Mouse (Mus musculus) mouse embryonic stem cell (cell line): ENCODE measurements around the gene 4930556J24Rik.
"Not testable (repeated sequence)": the region's sequence is repeated elsewhere in the genome, so short reads cannot be mapped to it uniquely, and the experiment has no call there.

Experiments
- in situ Hi-C, 2 experiments: fragments of 300-500 bp; cut with MboI; formaldehyde crosslinking; loops; 1 replicate in 1 of 2; 3 replicates in 1 of 2; pipeline ENCODE4 v1.14.3; 2019 to 2020; ENCODE audit warnings: low sequenced_read_pairs in 2 of 2, low pct_unique_long_range_greater_than_20kb in 1 of 2, mixed read lengths in 1 of 2; ENCODE audit not compliant: unreplicated experiment in 1 of 2

4930556J24Rik gene

DNA sequence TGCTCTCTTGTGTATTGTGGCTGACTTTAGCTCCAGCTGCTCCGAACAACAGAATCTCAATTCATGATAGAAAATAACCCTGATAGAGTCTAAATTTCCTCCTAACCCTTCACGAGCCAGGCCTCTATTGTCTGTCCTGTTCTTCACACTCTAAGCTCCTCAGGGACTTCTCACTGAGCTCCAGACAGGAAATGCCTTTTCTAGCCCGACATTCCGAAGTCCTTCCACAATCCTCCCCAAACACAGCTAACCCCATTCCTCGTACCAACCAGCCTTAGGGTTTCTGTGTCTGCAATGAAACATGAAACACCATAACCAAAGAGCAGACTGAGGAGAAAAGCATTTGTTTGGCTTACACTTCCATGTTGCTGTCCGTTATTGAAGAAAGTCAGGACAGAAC lies 5.0 kb upstream of the 4930556J24Rik start:
- in situ Hi-C loops, result no loop called here

DNA sequence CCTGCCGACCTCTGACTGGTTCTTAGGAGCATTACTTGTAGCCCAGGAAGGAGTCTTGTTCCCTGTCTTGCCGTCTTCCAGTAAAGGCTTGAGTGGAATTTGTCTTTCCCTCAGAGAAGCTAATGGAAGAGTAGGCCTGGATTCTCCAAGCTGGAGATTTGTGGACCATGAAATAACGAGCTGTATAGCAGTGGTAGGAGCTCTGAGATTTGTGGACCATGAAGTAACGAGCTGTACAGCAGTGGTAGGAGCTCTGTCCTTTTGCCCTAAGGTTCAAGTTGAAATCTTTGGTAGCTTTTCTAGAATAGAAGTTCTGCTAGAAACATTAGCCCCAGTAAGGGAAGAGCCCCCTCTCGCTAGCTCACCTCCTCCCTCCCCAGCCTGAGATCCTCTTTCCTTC lies 1.8 kb upstream of the 4930556J24Rik start:
- in situ Hi-C loops, result no loop called here

DNA sequence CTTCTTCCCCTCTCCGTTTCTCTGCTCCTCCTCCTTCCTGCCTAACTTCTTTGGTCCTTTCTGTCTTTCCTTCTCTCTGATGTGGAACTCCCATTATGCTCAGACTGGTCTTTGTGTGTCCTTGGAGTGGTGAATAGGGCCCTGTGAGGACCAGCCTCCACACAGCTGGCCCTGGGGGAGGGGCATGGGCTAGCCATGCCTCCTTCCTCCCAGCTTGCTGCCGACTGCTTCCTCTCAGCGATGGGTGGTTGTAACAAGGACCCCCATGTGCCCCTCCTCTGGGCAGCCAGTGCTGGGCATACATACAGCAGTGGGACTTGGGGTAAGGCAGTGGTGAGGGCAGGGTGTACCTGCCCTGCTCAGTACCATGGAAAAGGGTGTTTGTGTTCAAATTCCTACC lies 2.3 kb downstream of the 4930556J24Rik start:
- in situ Hi-C loops, result no loop called here

DNA sequence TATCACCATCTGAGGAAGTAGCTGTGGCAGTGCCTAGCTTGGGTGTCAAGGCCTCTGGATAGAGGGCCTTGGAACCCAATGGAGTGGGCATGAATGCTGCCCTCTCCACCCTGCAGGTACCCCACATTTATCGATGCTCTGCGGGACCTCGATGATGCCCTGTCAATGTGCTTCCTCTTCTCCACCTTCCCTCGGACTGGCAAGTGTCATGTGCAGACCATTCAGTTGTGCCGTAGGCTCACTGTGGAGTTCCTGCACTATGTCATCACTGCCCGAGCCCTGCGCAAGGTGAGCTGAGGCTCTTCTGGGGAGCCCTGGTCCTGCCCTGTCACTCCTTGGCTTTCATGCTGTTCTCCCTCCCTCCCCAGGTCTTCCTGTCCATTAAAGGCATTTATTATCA lies 3.5 kb downstream of the 4930556J24Rik start:
- in situ Hi-C loops, result no loop called here

DNA sequence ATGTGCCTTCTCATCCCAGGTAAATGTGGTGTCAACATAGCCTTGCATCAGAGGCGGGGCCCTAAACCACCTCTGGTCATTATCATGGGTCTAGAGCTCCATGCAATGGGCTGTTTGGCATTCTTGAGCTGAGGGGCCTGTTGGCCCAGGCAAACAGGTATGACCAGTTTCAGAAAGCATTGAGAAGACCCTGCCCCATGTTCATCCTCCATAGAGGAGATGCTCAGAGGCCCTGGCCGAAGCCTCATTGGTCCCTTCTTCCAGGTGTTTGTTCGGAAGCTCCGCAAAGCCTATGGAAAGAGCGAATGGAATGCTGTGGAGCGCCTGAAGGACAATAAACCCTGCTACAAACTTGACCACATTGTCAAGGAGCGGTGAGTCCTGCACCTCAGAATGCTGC lies 6.2 kb downstream of the 4930556J24Rik start:
- in situ Hi-C loops, result no loop called here

DNA sequence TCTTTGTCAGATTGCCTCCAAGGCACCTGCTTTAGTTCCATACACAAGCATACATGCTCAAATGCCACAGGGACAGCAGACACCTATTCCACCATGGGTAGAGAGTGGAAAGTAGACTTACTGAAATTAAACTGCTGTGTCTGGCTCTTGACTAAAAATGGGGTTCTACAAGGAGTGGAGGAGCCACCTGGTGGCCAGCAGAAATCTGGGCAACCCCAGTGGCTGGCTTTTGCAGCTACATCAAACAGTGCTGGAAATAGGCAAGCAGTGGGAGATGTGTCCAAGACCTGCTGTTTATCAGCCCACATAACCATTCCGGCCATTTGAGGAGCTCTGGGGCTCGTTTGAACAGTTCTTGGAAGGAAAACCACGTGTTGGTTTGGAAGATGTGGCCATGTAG lies 6.7 kb downstream of the 4930556J24Rik start:
- in situ Hi-C loops, result no loop called here

DNA sequence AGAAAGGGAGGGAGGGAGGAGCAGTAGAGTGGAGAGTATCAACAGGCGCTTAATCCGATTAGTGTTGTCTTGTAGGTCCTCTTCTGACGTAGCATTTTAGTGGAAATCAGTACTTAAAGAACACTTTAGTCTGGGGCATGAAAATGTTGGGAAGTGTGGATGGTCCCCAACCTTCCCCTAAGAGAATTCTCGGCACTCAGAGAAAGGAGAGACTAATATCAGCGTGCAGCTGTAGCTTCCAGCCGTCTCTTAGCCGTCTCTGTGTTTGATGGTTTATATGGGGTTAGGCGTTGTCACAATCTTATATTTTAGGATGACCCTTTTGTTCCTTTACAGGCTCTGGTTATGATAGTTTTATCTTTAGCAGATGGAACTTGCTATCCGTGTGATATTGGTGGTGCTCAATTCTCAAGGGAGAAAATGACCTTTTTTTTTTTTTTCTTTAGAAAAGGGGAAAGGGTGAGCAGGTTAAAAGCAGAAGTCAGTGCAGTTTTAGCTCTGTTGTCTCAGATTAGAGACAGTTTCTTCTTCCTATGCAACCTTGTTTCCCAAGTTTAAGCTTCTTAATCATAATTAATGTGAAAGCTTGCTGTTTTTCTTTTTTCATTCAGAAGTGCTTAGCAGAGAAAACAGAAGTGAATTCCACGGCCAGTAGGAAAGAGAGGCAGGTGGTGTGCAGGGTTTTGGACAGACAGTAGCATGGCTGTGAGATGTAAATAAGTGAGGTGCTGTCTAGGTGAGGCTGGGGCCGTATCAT lies 12.0 kb downstream of the 4930556J24Rik start:
- in situ Hi-C loops, result no loop called here

DNA sequence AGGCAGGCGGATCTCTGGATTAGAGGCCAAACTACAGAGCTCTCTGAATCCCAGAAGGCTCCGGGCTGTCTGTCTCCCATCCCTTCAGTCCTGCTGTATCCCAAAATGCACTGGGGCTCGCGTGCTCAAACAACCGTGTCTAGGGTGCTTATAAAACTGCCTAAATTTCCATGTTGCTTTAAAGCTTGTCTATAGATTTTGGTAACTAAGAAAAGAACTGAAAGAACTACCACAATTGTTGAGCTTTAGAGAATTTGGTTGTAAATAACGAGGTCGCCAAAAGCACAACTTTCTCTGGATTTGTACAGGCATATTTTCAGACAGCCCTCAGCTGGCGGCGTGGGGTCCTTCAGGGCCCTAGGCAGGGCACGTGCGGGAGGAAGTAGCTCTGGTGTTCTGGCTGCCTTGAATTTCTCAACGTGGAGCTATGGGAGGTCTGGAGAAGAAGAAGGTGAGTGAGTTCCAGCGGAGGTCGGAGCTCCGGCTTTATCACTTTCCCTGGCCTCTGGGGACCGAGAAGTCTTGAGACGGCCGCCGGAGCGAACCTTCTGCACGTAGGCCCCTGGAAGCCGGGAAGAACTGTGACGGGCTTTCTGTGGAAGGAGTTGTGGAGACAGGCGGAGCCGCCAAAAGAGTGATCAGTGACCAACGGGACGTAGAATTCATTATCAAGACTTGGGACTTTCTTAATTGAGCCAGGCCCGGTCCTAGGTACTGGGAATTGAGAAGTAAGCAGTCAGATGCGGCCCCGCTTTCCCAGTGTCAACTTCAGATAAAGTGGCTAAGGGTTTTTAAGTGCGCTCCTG lies 12.8 kb downstream of the 4930556J24Rik start, which contains the start of gene Pes1:
Pes1 (plus strand) TSS at position 366 of the 806 bp plus-strand sequence.
- in situ Hi-C loops, result no loop called here

DNA sequence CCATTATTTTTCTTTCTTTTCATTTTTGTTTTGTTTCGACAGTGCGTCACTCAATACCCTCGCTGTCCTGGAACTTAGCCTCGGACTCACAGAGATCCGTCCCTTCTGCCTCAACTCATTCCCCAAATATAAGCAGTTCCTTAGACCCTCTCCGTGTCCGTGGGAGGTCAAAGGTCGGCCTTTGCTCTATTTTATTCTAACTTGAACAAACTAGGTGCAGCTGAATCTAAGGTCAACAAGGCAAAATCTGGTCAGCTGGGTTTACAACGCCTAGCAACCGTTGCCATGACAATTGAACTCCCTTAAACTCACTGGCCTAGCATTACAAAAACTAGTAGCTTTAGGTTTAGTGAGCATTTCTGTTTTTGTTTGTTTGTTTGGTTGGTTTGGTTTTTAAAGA lies 13.4 kb downstream of the 4930556J24Rik start:
- in situ Hi-C loops, result no loop called here

DNA sequence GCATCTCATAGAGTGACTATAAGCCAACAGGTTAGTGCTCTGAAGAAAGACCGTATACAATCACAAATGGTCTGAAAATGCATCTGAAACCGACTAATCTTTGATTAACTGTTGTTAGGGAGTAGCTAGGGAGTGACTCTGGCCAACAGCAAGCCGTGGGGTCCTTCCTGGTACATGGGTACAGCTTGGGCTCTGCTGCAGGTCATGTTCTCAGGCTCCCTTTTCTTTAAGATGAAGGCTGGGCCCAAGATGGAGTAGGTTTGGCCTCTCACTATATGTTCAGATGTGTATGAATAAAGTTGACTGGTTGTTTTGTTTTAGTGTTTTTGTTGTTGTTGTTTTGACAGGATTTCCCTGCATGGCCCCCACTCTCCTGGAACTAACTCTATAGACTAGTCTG lies 14.8 kb downstream of the 4930556J24Rik start:
- in situ Hi-C loops, result no loop called here

DNA sequence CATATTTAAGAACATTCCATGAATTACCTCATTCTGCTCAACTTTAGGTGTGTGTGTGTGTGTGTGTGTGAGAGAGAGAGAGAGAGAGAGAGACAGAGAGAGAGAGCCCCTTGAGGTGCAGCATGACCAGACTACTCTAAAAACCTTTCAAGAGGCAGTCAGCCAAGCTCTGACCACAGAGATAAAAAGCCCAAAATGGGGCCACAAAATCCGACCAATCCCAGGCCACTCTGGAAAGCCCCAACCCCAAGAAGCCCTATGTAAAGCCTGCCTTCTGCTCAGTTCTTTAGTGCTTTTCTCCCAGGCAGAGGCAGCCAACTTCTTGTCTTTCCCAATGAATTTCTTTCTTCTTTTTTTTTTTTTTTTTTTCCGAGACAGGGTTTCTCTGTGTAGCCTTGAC lies 15.7 kb downstream of the 4930556J24Rik start:
- in situ Hi-C loops, result no loop called here

DNA sequence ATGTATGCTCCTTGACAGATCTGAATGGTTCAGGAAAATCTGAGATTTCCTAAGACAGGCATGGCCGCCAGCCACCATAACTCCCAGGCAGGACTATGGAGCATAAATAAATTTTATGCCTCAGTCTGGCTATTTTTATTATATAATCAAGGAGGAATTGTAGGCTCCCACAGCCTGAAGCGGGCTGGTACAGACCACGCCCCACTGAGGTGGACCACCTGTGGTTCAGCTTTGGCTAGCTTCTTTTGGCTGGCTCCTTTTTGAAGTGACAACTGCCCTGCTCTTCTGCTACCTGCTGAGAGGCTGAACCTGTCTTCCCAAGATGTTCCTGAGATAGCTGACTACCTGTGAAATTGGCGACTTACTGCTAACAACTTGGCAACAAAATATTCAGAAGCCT lies 21.2 kb downstream of the 4930556J24Rik start:
- in situ Hi-C loops, result not testable (repeated sequence)

DNA sequence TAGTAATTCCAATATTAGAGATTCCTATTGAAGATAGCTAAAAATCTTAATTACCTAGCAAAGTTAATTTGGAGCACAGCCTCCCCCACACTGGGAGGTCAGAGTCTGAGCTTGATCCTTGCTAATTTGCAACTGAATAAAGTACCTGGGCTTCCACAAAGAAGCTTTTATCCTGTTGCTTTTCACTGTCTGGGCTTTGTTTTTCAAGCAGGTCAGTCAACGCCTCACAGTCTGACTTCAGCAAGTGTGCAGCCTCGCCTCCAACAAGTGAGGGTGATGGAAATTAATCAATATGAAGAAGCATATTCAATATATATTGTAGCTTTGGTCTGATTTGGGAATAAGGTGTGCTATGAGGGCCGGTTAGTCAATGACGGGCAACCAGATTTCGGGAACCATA lies 21.7 kb downstream of the 4930556J24Rik start:
- in situ Hi-C loops, result not testable (repeated sequence)

DNA sequence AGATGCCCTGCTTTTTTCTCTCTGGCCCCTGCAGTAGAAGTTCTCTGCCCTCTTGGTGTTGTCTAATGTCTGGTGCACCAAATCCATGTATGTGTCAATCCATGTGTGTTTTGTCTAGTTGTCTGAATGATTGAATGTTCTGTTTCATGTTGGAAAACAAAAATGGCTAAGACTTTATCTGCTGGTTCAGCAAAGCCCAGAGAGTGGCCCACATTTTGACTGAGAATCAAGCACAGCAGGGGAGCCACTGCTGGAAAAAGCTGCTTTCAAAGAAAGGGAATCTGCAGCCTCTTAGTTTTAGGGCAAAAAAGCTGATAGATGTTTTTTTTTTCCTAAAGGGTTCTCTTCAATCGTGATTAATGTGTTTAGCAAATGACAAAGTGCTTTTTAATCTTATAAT lies 30.2 kb downstream of the 4930556J24Rik start:
- in situ Hi-C loops, result no loop called here

DNA sequence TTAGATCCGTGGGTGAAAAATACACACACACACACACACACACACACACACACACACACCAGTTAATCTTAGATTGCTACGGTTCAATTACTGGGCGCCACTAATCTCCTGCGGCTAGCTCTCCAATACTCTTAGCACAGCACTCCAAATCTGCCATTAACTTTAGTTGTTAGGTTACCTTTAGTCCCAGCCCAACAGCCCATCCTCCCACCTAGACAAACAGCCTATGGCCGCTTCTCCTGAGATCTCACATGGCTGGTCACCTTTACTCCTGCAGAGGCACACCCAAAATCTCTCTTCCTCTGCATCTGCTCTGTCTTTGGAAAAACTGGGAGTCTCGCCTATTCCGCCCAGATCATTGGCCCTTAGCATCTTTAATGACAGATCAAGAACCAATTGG lies 35.2 kb downstream of the 4930556J24Rik start:
- in situ Hi-C loops, result no loop called here

DNA sequence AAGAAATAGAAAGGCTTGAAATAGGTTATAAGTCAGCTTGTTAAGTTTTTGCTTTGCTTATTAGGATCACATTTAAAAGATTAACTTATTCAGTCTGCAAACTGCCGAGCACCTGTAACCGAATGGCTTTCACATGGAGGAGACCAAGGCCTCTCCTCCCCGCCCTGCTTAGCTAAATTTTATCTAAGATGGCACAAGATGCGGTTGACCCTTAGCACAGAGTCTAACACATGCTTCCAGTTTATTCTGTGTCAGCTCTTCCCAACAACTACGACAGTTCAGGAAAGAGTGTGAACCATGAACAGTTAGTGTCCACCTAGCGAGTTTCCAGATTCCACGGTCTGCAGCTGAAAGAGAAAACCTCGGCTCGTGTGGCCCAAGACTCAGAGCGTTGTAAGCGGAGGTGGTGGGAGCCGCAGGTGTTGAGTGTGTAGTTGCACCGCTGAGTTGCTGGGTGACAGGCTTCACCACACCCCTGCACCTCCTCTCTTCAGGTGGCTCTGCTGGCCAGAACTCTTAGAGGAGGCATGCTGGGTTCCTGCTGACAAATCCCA lies 39.2 kb downstream of the 4930556J24Rik start:
- in situ Hi-C loops, result no loop called here

DNA sequence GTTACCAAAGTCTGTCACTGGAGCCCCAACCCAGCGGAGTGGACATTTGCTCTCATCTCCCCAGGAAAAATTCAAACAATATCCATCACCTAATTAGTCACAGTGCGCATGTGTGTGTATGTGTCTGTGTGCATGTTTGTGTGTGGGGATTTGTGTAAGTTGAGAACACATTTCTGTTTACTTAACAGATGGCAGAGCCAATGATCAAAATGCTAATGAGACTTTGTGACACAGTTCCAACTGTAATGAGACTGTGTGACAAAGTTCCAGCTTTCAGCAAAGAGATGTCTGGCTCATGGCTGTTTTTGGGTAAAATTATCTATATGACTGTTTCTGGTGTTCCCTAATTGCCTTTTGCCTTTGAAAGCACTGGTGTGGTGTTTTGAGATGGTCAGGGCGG lies 40.3 kb downstream of the 4930556J24Rik start:
- in situ Hi-C loops, result no loop called here

DNA sequence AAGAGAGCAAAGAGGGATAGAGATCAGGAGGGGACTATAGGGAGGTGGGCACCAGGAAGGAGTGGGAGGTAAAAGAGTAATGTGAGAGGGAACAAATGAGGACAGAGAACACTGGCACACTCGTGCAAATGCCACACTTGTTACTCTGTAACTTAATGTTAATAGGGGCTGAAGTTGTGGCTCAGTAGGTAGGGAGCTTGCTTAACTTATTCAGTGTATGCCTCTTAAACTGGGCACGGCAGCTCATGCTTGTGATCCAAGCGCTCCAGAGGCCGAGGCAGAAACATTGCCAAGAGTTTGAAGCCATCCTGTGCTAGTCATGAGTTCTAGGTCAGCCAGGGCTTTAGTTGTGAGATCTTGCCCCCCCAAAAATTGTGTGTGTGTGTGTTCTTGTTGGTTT lies 41.4 kb downstream of the 4930556J24Rik start:
- in situ Hi-C loops, result no loop called here

DNA sequence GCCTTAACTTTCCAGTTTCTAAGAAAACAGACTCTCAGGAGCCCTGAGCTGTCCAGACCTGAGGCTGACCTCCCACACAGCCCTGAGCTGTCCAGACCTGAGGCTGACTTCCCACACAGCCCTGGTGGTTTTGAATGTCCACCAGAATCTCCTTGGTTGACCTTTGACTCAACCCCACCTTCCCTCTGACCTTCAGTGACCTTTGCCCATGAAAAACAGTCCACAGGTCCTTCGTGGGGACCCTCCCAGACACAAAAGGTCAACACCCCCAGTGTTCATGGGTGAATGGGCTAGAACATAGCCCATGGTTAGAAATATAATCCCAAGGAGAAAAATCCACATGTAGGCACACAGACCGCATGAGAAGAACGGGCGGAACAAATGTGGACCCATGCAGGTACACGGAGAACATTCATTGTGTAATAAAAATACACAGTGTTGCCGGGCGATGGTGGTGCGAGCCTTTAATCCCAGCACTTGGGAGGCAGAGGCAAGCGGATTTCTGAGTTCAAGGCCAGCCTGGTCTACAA lies 42.8 kb downstream of the 4930556J24Rik start:
- in situ Hi-C loops, result no loop called here
